Mouse (Mus musculus) left cerebral cortex, postnatal 14 days (tissue): ENCODE data around the gene Mgp. TPM values are rescaled to one million over a fixed set of nuclear protein-coding genes. Genes with fewer than 3 reads are reported as not detected.
"Not testable (repeated sequence)": the region's sequence is repeated elsewhere in the genome, so short reads cannot be mapped to it uniquely, and the experiment has no call there.

Source experiments
- DNase-seq, 2 experiments: peaks; one replicate each; pipeline ENCODE4 v3.0.0; 2021 to 2022; ENCODE audit warnings: low spot score in 2 of 2, mixed read lengths in 1 of 2
- intact Hi-C: fragments of 180-260 bp; cut with DNase I; formaldehyde crosslinking; loops from one replicate; pipeline ENCODE4 v1.15.1; 2025
- total RNA-seq, 2 experiments: library from RNA; stranded (reverse); gene quantifications; 2 replicates each; pipeline ENCODE4 v1.2.3; 2021

The Mgp gene
- total RNA-seq, 2 experiments from 2014 or later, result 44.9 to 54.4 TPM

- DNase-seq, result no peak
- intact Hi-C loops, result no loop called here
These were observed 24.9 kb upstream of the Mgp start for GRCm38 (mm10) chr6:136900369-136901009.

- no peak for DNase-seq
- intact Hi-C loops, result no loop called here
These were observed 23.3 kb upstream of the Mgp start for GRCm38 (mm10) chr6:136898954-136899353.

- no peak for DNase-seq
- intact Hi-C loops, result no loop called here
These were observed 22.6 kb upstream of the Mgp start for GRCm38 (mm10) chr6:136898222-136898621.

GRCm38 (mm10) chr6:136897789-136898188, 22.2 kb upstream of the Mgp start:
- DNase-seq, result no peak
- intact Hi-C loops, result no loop called here

GRCm38 (mm10) chr6:136894532-136895339, 19.1 kb upstream of the Mgp start:
- intact Hi-C loops, result no loop called here
- DNase-seq, result no peak

GRCm38 (mm10) chr6:136892002-136892401, 16.4 kb upstream of the Mgp start:
- no peak for DNase-seq
- intact Hi-C loops, result no loop called here

- DNase-seq, result peak in 1 of 2 experiments; percentile 44
- intact Hi-C loops, result no loop called here
These were observed 13.9 kb upstream of the Mgp start for GRCm38 (mm10) chr6:136889554-136889953.

- DNase-seq, result no peak
- intact Hi-C loops, result no loop called here
These were observed 13.4 kb upstream of the Mgp start for GRCm38 (mm10) chr6:136889067-136889466.

- intact Hi-C loops, result no loop called here
- DNase-seq, result no peak
These were observed 12.2 kb upstream of the Mgp start for GRCm38 (mm10) chr6:136887854-136888253.

- intact Hi-C loops, DNase-seq: not testable (repeated sequence)
These were observed 9.1 kb upstream of the Mgp start for GRCm38 (mm10) chr6:136884766-136885165.

GRCm38 (mm10) chr6:136883961-136884360, 8.3 kb upstream of the Mgp start:
- intact Hi-C loops, result no loop called here
- no peak for DNase-seq

- DNase-seq, result no peak
- intact Hi-C loops, result no loop called here
These were observed 7.8 kb upstream of the Mgp start for GRCm38 (mm10) chr6:136883431-136883915.

GRCm38 (mm10) chr6:136881678-136882077, 6.1 kb upstream of the Mgp start:
- no peak for DNase-seq
- intact Hi-C loops, result no loop called here

- intact Hi-C loops, result no loop called here
- peak; percentile 43 to 46 for DNase-seq
These were observed 1.0 kb downstream of the Mgp start for GRCm38 (mm10) chr6:136874599-136874998.

- DNase-seq, result no peak
- intact Hi-C loops, result loop anchor here (10.0 kb wide), 1 partner anchor 316 kb away; no protein-coding TSS in a partner anchor
These were observed 6.7 kb downstream of the Mgp start for GRCm38 (mm10) chr6:136868921-136869320.

- intact Hi-C loops, result loop anchor here (10.0 kb wide), 1 partner anchor 319 kb away; no protein-coding TSS in a partner anchor
- no peak for DNase-seq
These were observed 9.5 kb downstream of the Mgp start for GRCm38 (mm10) chr6:136866150-136866549.

- no peak for DNase-seq
- intact Hi-C loops, result loop anchor here (10.0 kb wide), 1 partner anchor 319 kb away; no protein-coding TSS in a partner anchor
These were observed 10.3 kb downstream of the Mgp start for GRCm38 (mm10) chr6:136865360-136865759.

GRCm38 (mm10) chr6:136861020-136861419, 14.6 kb downstream of the Mgp start:
- intact Hi-C loops, result loop anchor here (1.0 to 10.0 kb wide), 4 partner anchors 59 to 324 kb away; no protein-coding TSS in a partner anchor
- DNase-seq, result peak; percentile 44 to 58

- no peak for DNase-seq
- intact Hi-C loops, result no loop called here
These were observed 17.2 kb downstream of the Mgp start for GRCm38 (mm10) chr6:136858420-136858819.

GRCm38 (mm10) chr6:136857873-136858260, 17.8 kb downstream of the Mgp start:
- intact Hi-C loops, result no loop called here
- no peak for DNase-seq
